ENCODE assay signal across 10 mouse cellular contexts in genomic region chr4:140788983-140789382, GRCm38 (mm10). TPM values are rescaled to one million over a fixed set of nuclear protein-coding genes. Genes with fewer than 3 reads are reported as not detected.
A peak's percentile ranks its signal among the peaks of the same experiment; 100 is the strongest.
DNase-seq lines count a peak whose midpoint lies in the region; ATAC-seq lines count a peak whose summit lies in the region.
"Had no signal": no experiment of that assay in that cellular context is flagged by ENCODE, and none has a peak within 500 bp of the region (broad histone marks: within the 10 kb centered on the region; RNA-seq: fewer than 3 reads in every experiment).

No protein-coding gene starts in this region.

- ATAC-seq in liver, embryonic 15.5 days (ENCODE audit: insufficient read depth): 0 out of 2 replicates have a peak, but pooled peaks have one; percentile 6

- DNase-seq in right cerebral cortex, postnatal 10 days (ENCODE audit: low spot score in 2 of 2): peak; percentile 40 to 46
- DNase-seq in right cerebral cortex, postnatal 25 days: no peak
- peak; percentile 87 for DNase-seq in adrenal gland, postnatal 10 days
- peak; percentile 81 for DNase-seq in embryonic facial prominence, embryonic 10.5 days (ENCODE audit: low spot score)
- peak; percentile 47 for DNase-seq in kidney, adult 11 months
- peak; percentile 75 for DNase-seq in retina, embryonic 14.5 days (ENCODE audit: low spot score)
- peak; percentile 55 to 63 for DNase-seq in urinary bladder, postnatal 36 days (ENCODE audit: low spot score in 2 of 2)

- H3K4me1 ChIP-seq in embryonic facial prominence, embryonic 10.5 days: peaks cover 14% of the 10 kb centered on the region; the same call in 1 of the 2 replicates
- peaks cover 12% of the 10 kb centered on the region; the same call in 1 of the 2 replicates for H3K4me1 ChIP-seq in liver, embryonic 15.5 days (replicated peaks)

- H3K27me3 ChIP-seq in embryonic facial prominence, embryonic 10.5 days (replicated peaks; ENCODE audit: low read depth, poor library complexity, severe bottlenecking): no peaks in the 10 kb centered on the region
- H3K27me3 ChIP-seq in liver, embryonic 15.5 days: no peaks in the 10 kb centered on the region

- no peak overlapping the region for H3K27ac ChIP-seq in embryonic facial prominence, embryonic 10.5 days (replicated peaks)
- no peak overlapping the region for H3K27ac ChIP-seq in liver, embryonic 15.5 days (replicated peaks)

- H3K9me3 ChIP-seq in embryonic facial prominence, embryonic 10.5 days: no peaks in the 10 kb centered on the region
- no peaks in the 10 kb centered on the region for H3K9me3 ChIP-seq in liver, embryonic 15.5 days (replicated peaks)

- no peak overlapping the region for H3K9ac ChIP-seq in liver, embryonic 15.5 days

- 51% methylated on average over 6 of the region's 6 CpGs for WGBS in embryonic facial prominence, embryonic 10.5 days
- 45% methylated on average over 6 of the region's 6 CpGs for WGBS in liver, embryonic 15.5 days (ENCODE audit: insufficient replicate concordance)

- H3K4me2 ChIP-seq in liver, embryonic 15.5 days: no peak overlapping the region

- no peak overlapping the region for H3K4me3 ChIP-seq in embryonic facial prominence, embryonic 10.5 days
- H3K4me3 ChIP-seq in liver, embryonic 15.5 days (replicated peaks): no peak overlapping the region

- no peaks in the 10 kb centered on the region for H3K36me3 ChIP-seq in embryonic facial prominence, embryonic 10.5 days (replicated peaks)
- no peaks in the 10 kb centered on the region for H3K36me3 ChIP-seq in liver, embryonic 15.5 days (replicated peaks)

RNA-seq across cellular contexts. Expression of gene Padi4, which starts 14.9 kb away (rescaled TPM):
- 1 to 10 TPM; 1.1 to 1.2 TPM for total RNA-seq in adrenal gland, postnatal 10 days (2021)
- 0.30 and 0.49 TPM in 2 replicates for polyA plus RNA-seq in embryonic facial prominence, embryonic 10.5 days (2016; fragmentation: Nextera tagmentation; extraction: Ambion mirVana)
- 2.8 and 4.1 TPM in 2 replicates for polyA plus RNA-seq in liver, embryonic 15.5 days (2015; fragmentation: Nextera tagmentation; extraction: Ambion mirVana)

RNA-seq across cellular contexts. Expression of gene Padi3, which starts 21.5 kb away (rescaled TPM):
- under 1 TPM in 1 of 2 experiments, not detected in 1; 0.24 TPM for total RNA-seq in adrenal gland, postnatal 10 days (2021)
- 0.28 and 0.60 TPM in 2 replicates for polyA plus RNA-seq in embryonic facial prominence, embryonic 10.5 days (2016; fragmentation: Nextera tagmentation; extraction: Ambion mirVana)
- 0.12 and 0.17 TPM in 2 replicates for polyA plus RNA-seq in liver, embryonic 15.5 days (2015; fragmentation: Nextera tagmentation; extraction: Ambion mirVana)
- polyA plus RNA-seq: heart, embryonic 14.5 days; stomach, embryonic 14.5 days had no signal

RNA-seq across cellular contexts. Expression of gene Padi6, which starts 46.5 kb away (rescaled TPM):
- total RNA-seq in adrenal gland, postnatal 10 days (2021): under 1 TPM in 1 of 2 experiments, not detected in 1; 0.55 TPM
- not detected in 2 replicates for polyA plus RNA-seq in embryonic facial prominence, embryonic 10.5 days (2016; fragmentation: Nextera tagmentation; extraction: Ambion mirVana)
- not detected in 2 replicates for polyA plus RNA-seq in liver, embryonic 15.5 days (2015; fragmentation: Nextera tagmentation; extraction: Ambion mirVana)
- polyA plus RNA-seq: heart, embryonic 14.5 days; stomach, embryonic 14.5 days had no signal

RNA-seq across cellular contexts. Expression of gene Padi1, which starts 56.6 kb away (rescaled TPM):
- total RNA-seq in adrenal gland, postnatal 10 days (2021): not detected
- polyA plus RNA-seq in embryonic facial prominence, embryonic 10.5 days (2016; fragmentation: Nextera tagmentation; extraction: Ambion mirVana): 0.10 and 0.22 TPM in 2 replicates
- polyA plus RNA-seq in liver, embryonic 15.5 days (2015; fragmentation: Nextera tagmentation; extraction: Ambion mirVana): 0.02 and 0.03 TPM in 2 replicates
